Mouse (Mus musculus) CH12.LX (cell line): ENCODE measurements around the gene R3hcc1l.

Source experiments
- BHLHE40 ChIP-seq: IDR thresholded peaks from 2 replicates; pipeline ENCODE4 v1.6.1; 2011; ENCODE audit warnings: mild to moderate bottlenecking, low read depth, low read length, improper control_type of control experiment
- TBP ChIP-seq: conservative IDR thresholded peaks from 2 replicates; pipeline ENCODE4 v1.6.1; 2011; ENCODE audit warnings: low read depth, low read length, improper control_type of control experiment
- UBTF ChIP-seq: IDR thresholded peaks from 2 replicates; pipeline ENCODE4 v1.6.1; 2012; ENCODE audit warnings: low read depth, mild to moderate bottlenecking, inconsistent platforms, low read length, improper control_type of control experiment, moderate library complexity
- ZKSCAN1 ChIP-seq: IDR thresholded peaks from 2 replicates; pipeline ENCODE4 v1.6.1; 2012; ENCODE audit warnings: low read depth, inconsistent platforms, low read length, improper control_type of control experiment, borderline replicate concordance
- ZMIZ1 ChIP-seq: IDR thresholded peaks from 2 replicates; pipeline ENCODE4 v1.6.1; 2012; ENCODE audit warnings: low read depth, mild to moderate bottlenecking, inconsistent platforms, low read length, improper control_type of control experiment

DNA sequence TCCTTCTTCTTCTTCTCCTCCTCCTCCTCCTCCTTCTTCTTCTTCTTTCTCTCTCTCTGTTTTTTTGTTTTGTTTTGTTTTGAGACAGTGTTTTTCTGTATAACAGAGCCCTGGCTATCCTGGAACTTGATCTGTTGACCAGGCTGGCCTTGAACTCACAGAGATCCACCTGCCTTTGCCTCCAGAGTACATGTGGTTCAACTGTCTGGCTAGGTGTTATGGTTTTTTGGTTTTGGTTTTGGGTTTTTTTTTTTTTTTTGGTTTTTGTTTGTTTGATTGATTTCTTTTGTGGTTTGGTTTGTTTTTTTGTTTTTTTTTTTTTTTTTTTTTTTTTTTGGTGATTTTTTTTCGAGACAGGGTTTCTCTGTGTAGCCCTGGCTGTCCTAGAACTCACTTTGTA is 58.3 kb downstream of the R3hcc1l start:
- TF ChIP-seq TBP (no peak), ZMIZ1 (no peak), UBTF (no peak), ZKSCAN1 (no peak), BHLHE40 (no peak)
